Mouse (Mus musculus) cerebellum, postnatal 14 days (tissue): ENCODE measurements around the gene Dcbld2.
A peak's percentile ranks its signal among the peaks of the same experiment; 100 is the strongest.

Experiments used
- DNase-seq, 2 experiments: peaks; one replicate each; pipeline ENCODE4 v3.0.0; 2021; ENCODE audit warnings: mixed read lengths in 2 of 2

Gene Dcbld2

GRCm38 (mm10) chr16:58408062-58408486, at the start of gene Dcbld2:
Gene Dcbld2 (plus strand): TSS chr16:58408443.
- peak; percentile 97 to 98 for DNase-seq

- no peak for DNase-seq
Measured at GRCm38 (mm10) chr16:58377170-58377569, 31.1 kb upstream of the Dcbld2 start.

GRCm38 (mm10) chr16:58377756-58378503, 30.3 kb upstream of the Dcbld2 start:
- DNase-seq: no peak

- no peak for DNase-seq
Measured at GRCm38 (mm10) chr16:58386241-58386757, 21.9 kb upstream of the Dcbld2 start.

GRCm38 (mm10) chr16:58389143-58389755, 19.0 kb upstream of the Dcbld2 start:
- DNase-seq: no peak

GRCm38 (mm10) chr16:58393036-58393435, 15.2 kb upstream of the Dcbld2 start:
- DNase-seq: no peak

GRCm38 (mm10) chr16:58394156-58394555, 14.1 kb upstream of the Dcbld2 start:
- DNase-seq: no peak

- no peak for DNase-seq
Measured at GRCm38 (mm10) chr16:58398604-58399003, 9.6 kb upstream of the Dcbld2 start.

- no peak for DNase-seq
Measured at GRCm38 (mm10) chr16:58401079-58401478, 7.2 kb upstream of the Dcbld2 start.

- no peak for DNase-seq
Measured at GRCm38 (mm10) chr16:58404665-58405064, 3.6 kb upstream of the Dcbld2 start.

- DNase-seq: no peak
Measured at GRCm38 (mm10) chr16:58405271-58405670, 3.0 kb upstream of the Dcbld2 start.

GRCm38 (mm10) chr16:58408487-58409281, 441 bp downstream of the Dcbld2 start:
- peak in 1 of 2 experiments; percentile 50 for DNase-seq

GRCm38 (mm10) chr16:58409825-58410224, 1.6 kb downstream of the Dcbld2 start:
- no peak for DNase-seq

- DNase-seq: no peak
Measured at GRCm38 (mm10) chr16:58414801-58415200, 6.6 kb downstream of the Dcbld2 start.

GRCm38 (mm10) chr16:58415500-58415899, 7.3 kb downstream of the Dcbld2 start:
- DNase-seq: no peak

GRCm38 (mm10) chr16:58421696-58422354, 13.6 kb downstream of the Dcbld2 start:
- DNase-seq: no peak

- DNase-seq: no peak
Measured at GRCm38 (mm10) chr16:58430246-58430645, 22.0 kb downstream of the Dcbld2 start.

- DNase-seq: no peak
Measured at GRCm38 (mm10) chr16:58432384-58432783, 24.1 kb downstream of the Dcbld2 start.

GRCm38 (mm10) chr16:58444735-58445134, 36.5 kb downstream of the Dcbld2 start:
- no peak for DNase-seq

GRCm38 (mm10) chr16:58446281-58447259, 38.3 kb downstream of the Dcbld2 start:
- no peak for DNase-seq

- DNase-seq: no peak
Measured at GRCm38 (mm10) chr16:58449073-58449472, 40.8 kb downstream of the Dcbld2 start.
